Mouse (Mus musculus): Measurements from ENCODE around the gene Lama4. TPM values are rescaled to one million over a fixed set of nuclear protein-coding genes. Genes with fewer than 3 reads are reported as not detected.

Gene Lama4
- polyA plus RNA-seq, 1 experiment from 2014 or later, result 60.0 TPM

GRCm38 (mm10) chr10:38973016-38973415 is 7.7 kb downstream of the Lama4 start:
- H3K27ac ChIP-seq, result no peak overlapping the region
- peaks cover 19% of the 10 kb centered on the region; the same call in 1 of the 2 replicates for H3K36me3 ChIP-seq
- H3K4me1 ChIP-seq, result peaks cover 20% of the 10 kb centered on the region
- no peaks in the 10 kb centered on the region for H3K9me3 ChIP-seq
- no peaks in the 10 kb centered on the region for H3K27me3 ChIP-seq (ENCODE audit: insufficient read depth, poor library complexity, severe bottlenecking)
- DNase-seq (ENCODE audit: low spot score), result no peak
- 57% methylated on average over 4 of the region's 4 CpGs for WGBS
- no peak overlapping the region for H3K4me3 ChIP-seq

- WGBS, result 60% methylated on average over 1 of the region's 1 CpGs
- no peak overlapping the region for H3K27ac ChIP-seq
- H3K4me1 ChIP-seq, result peaks cover 14% of the 10 kb centered on the region; the same call in 1 of the 2 replicates
- peaks cover 16% of the 10 kb centered on the region; the same call in 1 of the 2 replicates for H3K36me3 ChIP-seq
- no peaks in the 10 kb centered on the region for H3K27me3 ChIP-seq (ENCODE audit: insufficient read depth, poor library complexity, severe bottlenecking)
- DNase-seq (ENCODE audit: low spot score), result no peak
- H3K9me3 ChIP-seq, result no peaks in the 10 kb centered on the region
- no peak overlapping the region for H3K4me3 ChIP-seq
Measured at GRCm38 (mm10) chr10:38978195-38978594, 12.9 kb downstream of the Lama4 start.

GRCm38 (mm10) chr10:38979699-38980098 is 14.4 kb downstream of the Lama4 start:
- H3K9me3 ChIP-seq, result no peaks in the 10 kb centered on the region
- H3K36me3 ChIP-seq, result peaks cover 8% of the 10 kb centered on the region; the same call in 1 of the 2 replicates
- no peaks in the 10 kb centered on the region for H3K27me3 ChIP-seq (ENCODE audit: insufficient read depth, poor library complexity, severe bottlenecking)
- DNase-seq (ENCODE audit: low spot score), result no peak
- 60% methylated on average over 5 of the region's 5 CpGs for WGBS
- no peak overlapping the region for H3K27ac ChIP-seq
- no peak overlapping the region for H3K4me3 ChIP-seq
- peaks cover 19% of the 10 kb centered on the region; the same call in 1 of the 2 replicates for H3K4me1 ChIP-seq

GRCm38 (mm10) chr10:38980980-38981379 is 15.7 kb downstream of the Lama4 start:
- no peak overlapping the region for H3K27ac ChIP-seq
- no peaks in the 10 kb centered on the region for H3K27me3 ChIP-seq (ENCODE audit: insufficient read depth, poor library complexity, severe bottlenecking)
- 0 out of 2 replicates have a peak, but pooled peaks cover 3% of the 10 kb centered on the region for H3K36me3 ChIP-seq
- no peaks in the 10 kb centered on the region for H3K9me3 ChIP-seq
- H3K4me3 ChIP-seq, result no peak overlapping the region
- peaks cover 19% of the 10 kb centered on the region; the same call in 1 of the 2 replicates for H3K4me1 ChIP-seq
- no peak for DNase-seq (ENCODE audit: low spot score)
- WGBS, result 39% methylated on average over 3 of the region's 3 CpGs

GRCm38 (mm10) chr10:38984358-38985075 is 19.2 kb downstream of the Lama4 start:
- H3K27me3 ChIP-seq (ENCODE audit: insufficient read depth, poor library complexity, severe bottlenecking), result no peaks in the 10 kb centered on the region
- no peak overlapping the region for H3K4me3 ChIP-seq
- no peaks in the 10 kb centered on the region for H3K9me3 ChIP-seq
- WGBS, result 64% methylated on average over 4 of the region's 4 CpGs
- peaks cover 10% of the 10 kb centered on the region; the same call in 1 of the 2 replicates for H3K36me3 ChIP-seq
- peak overlapping the region; percentile 69 for H3K27ac ChIP-seq
- DNase-seq (ENCODE audit: low spot score), result no peak
- peaks cover 16% of the 10 kb centered on the region; the same call in 1 of the 2 replicates for H3K4me1 ChIP-seq

- Histone ChIP-seq H3K27me3 (ENCODE audit: insufficient read depth, poor library complexity, severe bottlenecking) (no peaks in the 10 kb centered on the region), H3K9me3 (no peaks in the 10 kb centered on the region), H3K4me1 (peaks cover 8% of the 10 kb centered on the region; the same call in 1 of the 2 replicates), H3K36me3 (peaks cover 10% of the 10 kb centered on the region; the same call in 1 of the 2 replicates), H3K4me3 (no peak overlapping the region), H3K27ac (no peak overlapping the region)
- no peak for DNase-seq (ENCODE audit: low spot score)
- WGBS, result 81% methylated on average over 3 of the region's 3 CpGs
Measured at GRCm38 (mm10) chr10:38986053-38986452, 20.7 kb downstream of the Lama4 start.

- no peak overlapping the region for H3K4me3 ChIP-seq
- 81% methylated on average over 1 of the region's 1 CpGs for WGBS
- no peaks in the 10 kb centered on the region for H3K9me3 ChIP-seq
- H3K27me3 ChIP-seq (ENCODE audit: insufficient read depth, poor library complexity, severe bottlenecking), result no peaks in the 10 kb centered on the region
- 0 out of 2 replicates have a peak, but pooled peaks cover 5% of the 10 kb centered on the region for H3K4me1 ChIP-seq
- peaks cover 10% of the 10 kb centered on the region; the same call in 1 of the 2 replicates for H3K36me3 ChIP-seq
- DNase-seq (ENCODE audit: low spot score), result no peak
- H3K27ac ChIP-seq, result no peak overlapping the region
Measured at GRCm38 (mm10) chr10:38992827-38993226, 27.5 kb downstream of the Lama4 start.

- Histone ChIP-seq H3K36me3 (peaks cover 5% of the 10 kb centered on the region; the same call in 1 of the 2 replicates), H3K27me3 (ENCODE audit: insufficient read depth, poor library complexity, severe bottlenecking) (no peaks in the 10 kb centered on the region), H3K9me3 (no peaks in the 10 kb centered on the region), H3K4me3 (no peak overlapping the region), H3K4me1 (0 out of 2 replicates have a peak, but pooled peaks cover 5% of the 10 kb centered on the region), H3K27ac (no peak overlapping the region)
- 92% methylated on average over 2 of the region's 2 CpGs for WGBS
- DNase-seq (ENCODE audit: low spot score), result no peak
Measured at GRCm38 (mm10) chr10:38993632-38994424, 28.5 kb downstream of the Lama4 start.

GRCm38 (mm10) chr10:38994719-38995450 is 29.6 kb downstream of the Lama4 start:
- Histone ChIP-seq H3K27me3 (ENCODE audit: insufficient read depth, poor library complexity, severe bottlenecking) (no peaks in the 10 kb centered on the region), H3K36me3 (peaks cover 4% of the 10 kb centered on the region; the same call in 1 of the 2 replicates), H3K27ac (no peak overlapping the region), H3K4me3 (no peak overlapping the region), H3K9me3 (no peaks in the 10 kb centered on the region), H3K4me1 (0 out of 2 replicates have a peak, but pooled peaks cover 5% of the 10 kb centered on the region)
- DNase-seq (ENCODE audit: low spot score), result no peak
- WGBS, result 85% methylated on average over 9 of the region's 9 CpGs

- no peak overlapping the region for H3K27ac ChIP-seq
- H3K36me3 ChIP-seq, result peaks cover 6% of the 10 kb centered on the region; the same call in 1 of the 2 replicates
- no peak for DNase-seq (ENCODE audit: low spot score)
- no peaks in the 10 kb centered on the region for H3K27me3 ChIP-seq (ENCODE audit: insufficient read depth, poor library complexity, severe bottlenecking)
- no peak overlapping the region for H3K4me3 ChIP-seq
- H3K4me1 ChIP-seq, result 0 out of 2 replicates have a peak, but pooled peaks cover 5% of the 10 kb centered on the region
- H3K9me3 ChIP-seq, result no peaks in the 10 kb centered on the region
- 74% methylated on average over 2 of the region's 2 CpGs for WGBS
Measured at GRCm38 (mm10) chr10:38995896-38996295, 30.6 kb downstream of the Lama4 start.

GRCm38 (mm10) chr10:39000951-39001350 is 35.6 kb downstream of the Lama4 start:
- Histone ChIP-seq H3K27me3 (ENCODE audit: insufficient read depth, poor library complexity, severe bottlenecking) (no peaks in the 10 kb centered on the region), H3K4me3 (no peak overlapping the region), H3K4me1 (no peaks in the 10 kb centered on the region), H3K36me3 (peaks cover 18% of the 10 kb centered on the region; the same call in 1 of the 2 replicates), H3K27ac (no peak overlapping the region), H3K9me3 (no peaks in the 10 kb centered on the region)
- no peak for DNase-seq (ENCODE audit: low spot score)
- 68% methylated on average over 4 of the region's 4 CpGs for WGBS

- no peaks in the 10 kb centered on the region for H3K27me3 ChIP-seq (ENCODE audit: insufficient read depth, poor library complexity, severe bottlenecking)
- H3K27ac ChIP-seq, result no peak overlapping the region
- no peak for DNase-seq (ENCODE audit: low spot score)
- H3K4me1 ChIP-seq, result no peaks in the 10 kb centered on the region
- no peak overlapping the region for H3K4me3 ChIP-seq
- H3K36me3 ChIP-seq, result peaks cover 27% of the 10 kb centered on the region
- H3K9me3 ChIP-seq, result no peaks in the 10 kb centered on the region
- WGBS, result 68% methylated on average over 2 of the region's 2 CpGs
Measured at GRCm38 (mm10) chr10:39002521-39002920, 37.2 kb downstream of the Lama4 start.

Data from heart, embryonic 10.5 days (tissue).